In the genomic region with DNA sequence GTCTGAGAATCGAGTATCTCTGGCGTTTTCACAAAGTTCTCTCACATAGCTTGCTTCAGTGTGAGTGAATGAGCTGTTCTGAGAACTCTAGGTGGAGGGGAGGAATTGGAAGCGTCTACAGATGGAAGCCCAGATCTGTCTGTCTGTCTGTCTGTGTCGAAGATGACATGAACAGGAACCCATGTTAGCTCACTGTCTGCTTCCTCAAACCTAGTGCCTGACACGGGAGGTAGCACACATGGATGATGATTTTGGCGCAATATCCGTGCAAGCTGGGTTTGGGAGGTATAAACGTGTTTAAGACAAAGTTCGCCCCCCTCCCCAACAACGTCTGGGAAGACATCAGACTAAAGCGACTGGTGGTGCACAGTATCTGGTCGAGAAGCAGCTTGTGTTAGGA, we compare ENCODE assay signal across 8 mouse cellular contexts. TPM values are rescaled to one million over a fixed set of nuclear protein-coding genes. Genes with fewer than 3 reads are reported as not detected.
DNase-seq lines count a peak whose midpoint lies in the region; ATAC-seq lines count a peak whose summit lies in the region.

No protein-coding gene starts in this region.

- no peaks in the 10 kb centered on the region for H3K36me3 ChIP-seq in kidney, embryonic 15.5 days
- no peaks in the 10 kb centered on the region for H3K36me3 ChIP-seq in intestine, embryonic 14.5 days (ENCODE audit: control insufficient read depth, insufficient read depth, low read length)

- peaks cover 29% of the 10 kb centered on the region for H3K4me1 ChIP-seq in kidney, embryonic 15.5 days
- H3K4me1 ChIP-seq in brown adipose tissue, adult 24 weeks (ENCODE audit: control insufficient read depth, insufficient read depth, insufficient read length, low read length) = 0 out of 2 replicates have a peak, but pooled peaks cover 11% of the 10 kb centered on the region
- peaks cover 5% of the 10 kb centered on the region; the same call in 1 of the 2 replicates for H3K4me1 ChIP-seq in intestine, embryonic 14.5 days (replicated peaks; ENCODE audit: control insufficient read depth, insufficient read depth, low read length)

- no peaks in the 10 kb centered on the region for H3K9me3 ChIP-seq in kidney, embryonic 15.5 days (replicated peaks)
- H3K9me3 ChIP-seq in intestine, embryonic 14.5 days (ENCODE audit: control insufficient read depth, low read length) = no peaks in the 10 kb centered on the region

- DNase-seq in kidney, postnatal 25 days = no peak
- DNase-seq in intestine, embryonic 14.5 days (ENCODE audit: low spot score) = no peak
- DNase-seq in neural tube, embryonic 10.5 days (ENCODE audit: extremely low spot score, low spot score) = peak; percentile 29
- DNase-seq in adrenal gland, adult (ENCODE audit: inconsistent age in 2 of 2, low spot score in 1 of 2) = no peak
- no peak for DNase-seq in spleen, postnatal 14 days (ENCODE audit: low spot score in 2 of 2)

- no peak overlapping the region for H3K27ac ChIP-seq in kidney, embryonic 15.5 days
- H3K27ac ChIP-seq in brown adipose tissue, adult 24 weeks (replicated peaks; ENCODE audit: low read depth, low read length) = no peak overlapping the region
- H3K27ac ChIP-seq in intestine, embryonic 14.5 days (ENCODE audit: low read depth) = no peak overlapping the region

- 46% methylated on average over 12 of the region's 12 CpGs for WGBS in kidney, embryonic 15.5 days
- 43% methylated on average over 12 of the region's 12 CpGs for WGBS in intestine, embryonic 14.5 days

- peak overlapping the region; percentile 73; the same call in 1 of the 2 replicates for H3K9ac ChIP-seq in kidney, embryonic 15.5 days
- H3K9ac ChIP-seq in intestine, embryonic 14.5 days (ENCODE audit: low read length) = peak overlapping the region; percentile 86

- peak overlapping the region; percentile 69 for H3K4me3 ChIP-seq in kidney, embryonic 15.5 days (replicated peaks)
- peak overlapping the region; percentile 92 for H3K4me3 ChIP-seq in brown adipose tissue, adult 24 weeks (ENCODE audit: insufficient read depth, low read depth, low read length)
- peak overlapping the region; percentile 56; the same call in 1 of the 2 replicates for H3K4me3 ChIP-seq in intestine, embryonic 14.5 days (ENCODE audit: low read depth, low read length)

- H3K27me3 ChIP-seq in kidney, embryonic 15.5 days = peaks cover 16% of the 10 kb centered on the region; the same call in 1 of the 2 replicates
- no peaks in the 10 kb centered on the region for H3K27me3 ChIP-seq in intestine, embryonic 14.5 days (replicated peaks; ENCODE audit: control insufficient read depth, insufficient read depth, low read length)

- peak overlapping the region; percentile 80 for H3K4me2 ChIP-seq in kidney, embryonic 15.5 days
- H3K4me2 ChIP-seq in intestine, embryonic 14.5 days (ENCODE audit: low read length) = peak overlapping the region; percentile 91

- no peak for ATAC-seq in kidney, embryonic 15.5 days (replicated peaks; ENCODE audit: low FRiP score)
- ATAC-seq in intestine, embryonic 14.5 days (replicated peaks; ENCODE audit: low FRiP score, low TSS enrichment, low read depth) = no peak
- no peak for ATAC-seq in monocyte, adult 5-6 weeks (replicated peaks; ENCODE audit: insufficient number of reproducible peaks, low FRiP score, low TSS enrichment, poor library complexity, severe bottlenecking)

RNA-seq across cellular contexts. Expression of a gene that starts 0.7 kb away (rescaled TPM):
- 26.1 and 27.0 TPM in 2 replicates for polyA plus RNA-seq in kidney, embryonic 15.5 days (2015; fragmentation: Nextera tagmentation; extraction: Ambion mirVana)
- 5.4 and 8.2 TPM in 2 replicates for polyA plus RNA-seq in brown adipose tissue, adult 24 weeks (2012; ENCODE audit: insufficient read depth, insufficient read length, missing spikeins)
- polyA plus RNA-seq in intestine, embryonic 14.5 days (2014; fragmentation: Nextera tagmentation; extraction: Ambion mirVana) = 27.1 and 30.9 TPM in 2 replicates
- 24.3 to 36.1 TPM (median 25.4 TPM) in 3 replicates for total RNA-seq in monocyte, adult 5-6 weeks (2017)

RNA-seq across cellular contexts. Expression of a gene that starts 6.4 kb away (rescaled TPM):
- 0.36 and 0.55 TPM in 2 replicates for polyA plus RNA-seq in kidney, embryonic 15.5 days (2015; fragmentation: Nextera tagmentation; extraction: Ambion mirVana)
- 3.8 and 6.4 TPM in 2 replicates for polyA plus RNA-seq in brown adipose tissue, adult 24 weeks (2012; ENCODE audit: insufficient read depth, insufficient read length, missing spikeins)
- polyA plus RNA-seq in intestine, embryonic 14.5 days (2014; fragmentation: Nextera tagmentation; extraction: Ambion mirVana) = 0.26 and 0.27 TPM in 2 replicates
- total RNA-seq in monocyte, adult 5-6 weeks (2017) = 0.43 TPM in 1 of 3 replicates, not detected in the others
